Mouse (Mus musculus): Measurements from ENCODE around the gene Myof. TPM values are rescaled to one million over a fixed set of nuclear protein-coding genes. Genes with fewer than 3 reads are reported as not detected.

The Myof gene
- polyA plus RNA-seq, 1 experiment = 228 TPM

DNA sequence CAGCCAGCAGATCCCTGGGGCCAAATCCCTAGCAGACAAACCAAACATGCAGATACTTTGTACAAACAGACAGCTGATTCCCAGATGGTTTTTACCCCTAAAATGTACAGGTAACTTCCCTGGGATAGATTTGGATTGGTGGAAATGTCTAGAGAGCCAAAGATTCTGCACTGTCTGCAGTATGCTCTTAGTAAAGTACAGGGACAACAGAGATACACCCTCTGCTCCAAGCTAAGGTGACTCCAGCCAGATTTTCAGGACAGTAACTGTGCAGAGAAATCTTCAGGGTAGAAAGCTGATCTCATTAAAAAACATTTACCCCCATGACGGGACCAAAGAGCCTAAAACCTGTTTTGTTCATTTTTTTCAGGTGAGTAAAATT is 27.5 kb downstream of the Myof start:
- H3K4me3 ChIP-seq (ENCODE audit: insufficient read depth, low read length) = no peak overlapping the region
- H3K4me1 ChIP-seq (ENCODE audit: control insufficient read depth, insufficient read depth, low read length) = peaks cover 28% of the 10 kb centered on the region
- TF ChIP-seq CTCF (IDR thresholded peaks at IDR 0.05; ENCODE audit: borderline replicate concordance, insufficient read depth, low read length) (no peak), POLR2A (IDR thresholded peaks at IDR 0.05; ENCODE audit: low read depth, low read length) (no peak)
- peak overlapping the region; percentile 89 for H3K27ac ChIP-seq (ENCODE audit: insufficient read depth, low read length)

DNA sequence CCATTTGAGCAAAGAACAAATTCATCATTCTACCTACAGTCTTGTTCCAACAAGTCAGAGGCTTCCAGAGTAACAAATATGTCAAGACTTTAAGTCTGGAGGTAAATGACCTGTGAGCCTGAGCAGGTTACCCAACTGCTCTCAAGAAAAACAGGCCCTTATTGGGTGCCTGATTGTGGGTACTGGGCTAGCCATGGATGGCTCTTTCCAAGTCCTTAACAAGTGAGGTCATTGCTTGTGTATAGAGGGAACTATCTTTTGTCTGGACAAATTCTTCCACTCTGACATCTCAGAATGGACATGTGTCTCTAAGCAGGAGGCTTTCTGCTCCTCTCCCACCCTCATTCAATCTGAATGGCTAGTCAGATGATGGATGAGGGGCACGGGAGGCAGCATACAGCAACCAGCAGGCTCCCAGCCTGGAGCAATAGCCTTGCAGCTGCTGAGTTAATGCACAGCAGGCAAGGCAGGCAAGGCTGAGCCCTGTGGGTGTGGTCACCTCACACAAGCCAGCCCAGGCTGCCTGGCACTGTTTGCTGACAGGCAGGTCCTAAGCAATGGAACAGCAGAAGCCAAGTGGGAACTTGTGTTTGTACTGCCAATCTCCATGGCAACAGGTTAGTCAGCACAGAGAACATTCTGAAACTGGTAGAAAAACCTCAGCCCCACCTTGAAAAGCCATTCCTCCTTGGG is 28.1 kb downstream of the Myof start:
- TF ChIP-seq CTCF (IDR thresholded peaks at IDR 0.05; ENCODE audit: borderline replicate concordance, insufficient read depth, low read length) (no peak), POLR2A (IDR thresholded peaks at IDR 0.05; ENCODE audit: low read depth, low read length) (no peak)
- Histone ChIP-seq H3K4me1 (ENCODE audit: control insufficient read depth, insufficient read depth, low read length) (peaks cover 28% of the 10 kb centered on the region), H3K27ac (ENCODE audit: insufficient read depth, low read length) (peak overlapping the region; percentile 89), H3K4me3 (ENCODE audit: insufficient read depth, low read length) (no peak overlapping the region)

DNA sequence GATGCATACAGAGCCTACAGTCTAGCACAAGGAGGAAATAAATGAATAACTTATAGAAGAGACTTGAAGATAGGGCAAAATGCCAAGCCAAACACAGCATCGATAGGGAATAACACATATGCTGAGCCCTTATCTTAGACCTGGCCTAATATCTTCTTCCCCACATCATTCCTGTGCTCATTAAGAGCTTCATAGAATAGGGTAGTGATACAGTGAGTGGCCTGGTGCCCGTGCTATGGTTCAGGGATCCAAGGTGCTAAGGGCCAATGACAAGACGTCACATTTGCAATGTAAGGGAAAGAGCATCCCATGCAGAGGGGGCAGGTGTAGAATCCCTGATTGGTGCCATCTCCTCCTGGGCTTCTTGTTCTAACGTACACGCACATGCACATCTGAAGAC is 28.9 kb downstream of the Myof start:
- Histone ChIP-seq H3K4me3 (ENCODE audit: insufficient read depth, low read length) (no peak overlapping the region), H3K4me1 (ENCODE audit: control insufficient read depth, insufficient read depth, low read length) (peaks cover 28% of the 10 kb centered on the region), H3K27ac (ENCODE audit: insufficient read depth, low read length) (peak overlapping the region; percentile 76; the same call in 1 of the 2 replicates)
- TF ChIP-seq POLR2A (IDR thresholded peaks at IDR 0.05; ENCODE audit: low read depth, low read length) (no peak), CTCF (IDR thresholded peaks at IDR 0.05; ENCODE audit: borderline replicate concordance, insufficient read depth, low read length) (no peak)

DNA sequence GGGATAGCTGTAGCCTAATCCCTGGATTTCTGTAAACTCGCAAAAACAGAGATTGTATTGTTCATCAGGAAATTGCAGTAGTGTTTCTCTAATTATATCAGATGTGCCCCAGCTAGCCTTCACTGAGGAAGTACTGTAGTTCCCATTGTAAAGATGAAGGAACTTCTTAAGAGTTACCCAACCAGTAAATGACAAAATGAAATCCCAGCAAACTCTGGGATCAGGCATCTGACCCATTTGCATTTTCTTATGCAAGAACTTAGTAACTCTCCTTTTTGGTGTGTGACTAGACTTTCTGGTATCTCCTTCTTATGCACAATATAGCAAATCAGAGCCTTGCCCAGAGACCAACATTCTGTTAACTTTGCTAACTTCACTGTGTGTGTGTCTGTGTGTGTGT is 32.0 kb downstream of the Myof start:
- H3K27ac ChIP-seq (ENCODE audit: insufficient read depth, low read length) = peak overlapping the region; percentile 97
- peaks cover 21% of the 10 kb centered on the region for H3K4me1 ChIP-seq (ENCODE audit: control insufficient read depth, insufficient read depth, low read length)
- no peak for TF ChIP-seq CTCF (IDR thresholded peaks at IDR 0.05; ENCODE audit: borderline replicate concordance, insufficient read depth, low read length)
- 0 out of 2 replicates have a peak, but pooled peaks have one; percentile 26 for TF ChIP-seq POLR2A (IDR thresholded peaks at IDR 0.05; ENCODE audit: low read depth, low read length)
- no peak overlapping the region for H3K4me3 ChIP-seq (ENCODE audit: insufficient read depth, low read length)

DNA sequence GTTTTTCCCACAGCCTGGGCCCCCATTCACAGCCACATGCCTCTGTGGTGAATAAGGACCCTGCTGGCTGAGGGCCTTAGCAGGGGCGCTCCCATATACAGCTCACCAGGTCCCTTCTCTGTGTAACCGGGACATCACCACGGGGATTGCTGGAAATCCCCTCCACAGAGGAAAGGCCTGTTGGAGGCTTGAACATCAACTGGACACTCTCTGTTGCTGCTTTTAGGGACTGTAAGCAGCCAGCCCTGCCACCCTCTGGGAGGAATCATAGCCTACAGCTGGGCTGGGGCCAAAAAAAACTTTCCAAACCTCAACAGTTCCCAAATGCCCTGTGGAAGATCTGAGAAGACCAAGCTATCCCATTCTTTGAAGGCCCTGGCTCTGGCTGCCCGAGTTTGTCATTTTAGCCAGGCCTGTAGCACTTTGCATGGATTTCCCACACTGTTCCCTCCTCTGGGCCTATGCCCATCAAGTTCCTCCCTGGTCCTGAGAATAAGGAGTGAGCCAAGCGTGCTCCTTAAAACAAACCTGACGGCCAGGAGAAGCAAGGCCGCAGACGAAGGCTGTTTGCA is 38.5 kb downstream of the Myof start:
- H3K27ac ChIP-seq (ENCODE audit: insufficient read depth, low read length) = peak overlapping the region; percentile 81

DNA sequence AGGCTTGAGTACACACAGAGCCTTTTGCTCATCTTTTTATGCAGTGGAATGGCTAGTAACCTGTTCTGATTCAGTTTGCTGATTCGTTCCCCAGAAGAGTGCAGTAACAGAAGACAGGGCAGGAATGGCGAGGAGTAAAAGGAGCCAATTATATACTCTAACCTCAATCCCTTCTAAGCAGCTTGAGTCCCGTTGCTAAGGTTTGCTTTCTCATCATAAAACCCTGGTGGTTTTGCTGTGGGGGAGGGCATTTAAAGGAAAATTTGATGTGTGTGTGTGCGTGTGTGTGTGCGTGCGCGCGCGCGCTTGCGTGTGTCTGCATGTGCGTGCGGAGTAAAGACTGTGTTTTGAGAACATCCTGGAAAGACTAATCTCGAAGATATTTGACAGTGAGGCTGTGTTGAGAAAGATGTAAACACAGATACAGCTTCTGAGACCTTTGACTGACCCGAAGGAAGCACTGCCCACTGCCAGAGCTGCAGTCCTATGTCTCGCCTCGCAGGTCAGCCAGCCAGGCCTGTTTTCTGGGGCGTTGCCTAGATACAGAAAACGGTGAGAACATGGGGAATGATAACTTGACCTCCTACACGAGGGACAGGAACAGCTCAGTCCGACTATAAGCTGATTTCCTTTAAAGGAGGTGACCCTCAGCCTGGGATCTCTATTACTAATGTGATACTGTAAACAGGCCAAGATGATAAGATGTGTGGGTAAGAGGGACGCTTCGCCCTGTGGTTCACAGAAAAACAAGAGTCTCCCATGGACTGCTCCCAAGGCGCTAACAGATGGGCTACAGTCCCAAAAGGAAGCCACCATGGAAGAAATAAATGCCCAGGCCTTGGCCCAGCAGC is 39.5 kb downstream of the Myof start:
- Histone ChIP-seq H3K4me1 (ENCODE audit: control insufficient read depth, insufficient read depth, low read length) (peaks cover 27% of the 10 kb centered on the region), H3K4me3 (ENCODE audit: insufficient read depth, low read length) (no peak overlapping the region), H3K27ac (ENCODE audit: insufficient read depth, low read length) (peak overlapping the region; percentile 81)
- TF ChIP-seq CTCF (IDR thresholded peaks at IDR 0.05; ENCODE audit: borderline replicate concordance, insufficient read depth, low read length) = no peak
- TF ChIP-seq POLR2A (IDR thresholded peaks at IDR 0.05; ENCODE audit: low read depth, low read length) = no peak

More for the DNA sequence above, 38.5 kb downstream of the Myof start:
- Histone ChIP-seq H3K4me3 (ENCODE audit: insufficient read depth, low read length) (no peak overlapping the region), H3K4me1 (ENCODE audit: control insufficient read depth, insufficient read depth, low read length) (peaks cover 27% of the 10 kb centered on the region)
- TF ChIP-seq CTCF (IDR thresholded peaks at IDR 0.05; ENCODE audit: borderline replicate concordance, insufficient read depth, low read length) (no peak), POLR2A (IDR thresholded peaks at IDR 0.05; ENCODE audit: low read depth, low read length) (no peak)

DNA sequence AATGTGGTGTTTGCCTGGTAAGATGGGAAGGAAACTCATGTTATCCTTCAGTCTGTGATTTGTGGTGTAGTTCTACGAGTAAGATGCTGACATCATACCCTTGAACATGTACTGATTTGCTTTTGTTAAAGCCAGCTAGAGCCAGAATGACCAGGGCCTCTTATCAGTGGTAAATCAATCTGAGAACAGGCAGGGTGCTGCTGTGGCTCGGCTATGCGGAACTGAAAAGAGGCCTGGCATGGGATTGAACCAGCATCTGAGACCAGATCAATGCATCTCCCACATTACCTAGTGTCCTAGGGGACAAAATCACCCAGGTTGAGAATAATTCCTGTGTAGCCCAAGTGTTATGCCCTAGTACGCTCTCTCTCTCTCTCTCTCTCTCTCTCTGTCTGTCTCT is 40.6 kb downstream of the Myof start:
- peaks cover 27% of the 10 kb centered on the region for H3K4me1 ChIP-seq (ENCODE audit: control insufficient read depth, insufficient read depth, low read length)
- no peak overlapping the region for H3K4me3 ChIP-seq (ENCODE audit: insufficient read depth, low read length)
- TF ChIP-seq CTCF (IDR thresholded peaks at IDR 0.05; ENCODE audit: borderline replicate concordance, insufficient read depth, low read length) = no peak
- TF ChIP-seq POLR2A (IDR thresholded peaks at IDR 0.05; ENCODE audit: low read depth, low read length) = no peak
- peak overlapping the region; percentile 54; the same call in 1 of the 2 replicates for H3K27ac ChIP-seq (ENCODE audit: insufficient read depth, low read length)

DNA sequence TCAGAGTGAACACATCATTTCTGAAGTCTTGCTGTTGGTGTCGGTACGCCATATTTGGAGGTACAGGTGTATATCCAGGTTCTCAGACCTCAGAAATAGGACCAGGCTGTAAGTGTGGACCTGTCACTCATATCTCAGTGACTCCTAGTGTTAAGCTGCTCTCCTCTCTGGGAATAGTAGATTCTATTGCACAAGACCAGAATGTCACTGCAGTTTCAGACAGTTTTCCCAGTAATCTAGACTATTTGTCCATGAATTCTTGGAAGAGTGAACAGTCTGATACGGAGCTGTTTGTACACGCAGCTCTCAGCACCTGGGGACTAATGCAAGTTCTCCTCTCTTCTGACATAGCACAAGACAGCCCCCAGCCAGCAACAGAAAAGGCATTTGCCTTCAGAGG is 42.4 kb downstream of the Myof start:
- H3K4me1 ChIP-seq (ENCODE audit: control insufficient read depth, insufficient read depth, low read length) = peaks cover 27% of the 10 kb centered on the region
- H3K27ac ChIP-seq (ENCODE audit: insufficient read depth, low read length) = no peak overlapping the region
- no peak overlapping the region for H3K4me3 ChIP-seq (ENCODE audit: insufficient read depth, low read length)
- no peak for TF ChIP-seq CTCF (IDR thresholded peaks at IDR 0.05; ENCODE audit: borderline replicate concordance, insufficient read depth, low read length)
- no peak for TF ChIP-seq POLR2A (IDR thresholded peaks at IDR 0.05; ENCODE audit: low read depth, low read length)

DNA sequence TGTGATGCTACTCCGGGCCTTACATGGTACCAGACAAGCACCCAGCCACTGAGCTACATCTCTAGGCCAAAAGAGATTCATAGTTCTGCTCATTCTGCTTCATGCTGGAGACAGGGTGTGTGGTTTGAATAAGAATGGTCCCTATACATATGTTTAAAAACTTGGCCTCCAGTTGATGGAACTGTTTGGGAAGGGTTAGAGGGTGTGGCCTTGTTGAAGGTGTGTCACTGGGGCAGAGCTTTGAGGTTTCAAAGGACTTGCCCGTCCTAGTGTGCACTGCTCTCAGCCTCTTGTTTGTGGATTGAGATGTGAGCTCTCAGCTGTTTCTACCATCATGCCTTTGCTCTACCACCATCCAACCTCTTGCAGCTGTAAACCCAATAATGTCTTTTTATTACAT is 43.4 kb downstream of the Myof start:
- TF ChIP-seq CTCF (IDR thresholded peaks at IDR 0.05; ENCODE audit: borderline replicate concordance, insufficient read depth, low read length) (no peak), POLR2A (IDR thresholded peaks at IDR 0.05; ENCODE audit: low read depth, low read length) (no peak)
- H3K27ac ChIP-seq (ENCODE audit: insufficient read depth, low read length) = no peak overlapping the region
- no peak overlapping the region for H3K4me3 ChIP-seq (ENCODE audit: insufficient read depth, low read length)
- H3K4me1 ChIP-seq (ENCODE audit: control insufficient read depth, insufficient read depth, low read length) = peaks cover 19% of the 10 kb centered on the region; the same call in 1 of the 2 replicates

Measured in embryonic fibroblast, embryonic 13.5 days (primary cell).